Mouse (Mus musculus) midbrain, embryonic 11.5 days (tissue): ENCODE results near the gene Clec16a. TPM values are rescaled to one million over a fixed set of nuclear protein-coding genes. Genes with fewer than 3 reads are reported as not detected.

Experiments used
- ATAC-seq: fragments of 200-750 bp; cut with Nextera tagmentation; 2 replicates; pipeline ENCODE4 v1.8.0; 2017; ENCODE audit warnings: moderate TSS enrichment, moderate library complexity; ENCODE audit not compliant: low FRiP score
- DNase-seq: peaks from one replicate; pipeline ENCODE4 v3.0.0; 2015; ENCODE audit warnings: low spot score; ENCODE audit errors: missing footprints
- H3K27ac ChIP-seq: fragments of 300-500 bp; sonication (generic); 2 replicates; pipeline ENCODE4 v1.5.1; 2014; ENCODE audit warnings: low read depth, low read length
- H3K27me3 ChIP-seq: fragments of 300-500 bp; sonication (generic); 2 replicates; pipeline ENCODE4 v1.6.1; 2014; ENCODE audit warnings: mild to moderate bottlenecking, low read length, moderate library complexity, mixed read lengths; ENCODE audit not compliant: control insufficient read depth, insufficient read depth
- H3K36me3 ChIP-seq: fragments of 300-500 bp; sonication (generic); 2 replicates; pipeline ENCODE4 v1.6.1; 2014; ENCODE audit warnings: mild to moderate bottlenecking, low read length, moderate library complexity, mixed read lengths; ENCODE audit not compliant: control insufficient read depth, insufficient read depth
- H3K4me1 ChIP-seq: fragments of 300-500 bp; sonication (generic); 2 replicates; pipeline ENCODE4 v1.6.1; 2014; ENCODE audit warnings: low read length; ENCODE audit not compliant: control insufficient read depth, insufficient read depth
- H3K4me2 ChIP-seq: fragments of 300-500 bp; sonication (generic); 2 replicates; pipeline ENCODE4 v1.6.1; 2014; ENCODE audit warnings: mild to moderate bottlenecking, moderate library complexity
- H3K4me3 ChIP-seq: fragments of 300-500 bp; sonication (generic); 2 replicates; pipeline ENCODE4 v1.5.1; 2014; ENCODE audit warnings: low read depth, low read length
- H3K9ac ChIP-seq: fragments of 300-500 bp; sonication (generic); 2 replicates; pipeline ENCODE4 v1.6.1; 2014; ENCODE audit warnings: low read length
- H3K9me3 ChIP-seq: fragments of 300-500 bp; sonication (generic); 2 replicates; pipeline ENCODE4 v1.6.1; 2016; ENCODE audit warnings: low read length; ENCODE audit not compliant: control insufficient read depth
- WGBS: fragments of 180-500 bp; shearing (Covaris S2); extraction: QIAGEN DNeasy Blood & Tissue Kit; methylation state at CpG from one replicate; pipeline ENCODE4 v1.1.7; 2014; 5-methylcytosine and 5-hydroxymethylcytosine counted together
- polyA plus RNA-seq: library from polyadenylated mRNA; unstranded; fragments of >200 nt; fragmentation: Nextera tagmentation; extraction: Ambion mirVana; gene quantifications from 2 replicates; pipeline ENCODE4 v1.2.1, GENCODE M21; 2014

Gene Clec16a
- polyA plus RNA-seq, 1 experiment from 2014 or later, result 41.2 TPM

DNA sequence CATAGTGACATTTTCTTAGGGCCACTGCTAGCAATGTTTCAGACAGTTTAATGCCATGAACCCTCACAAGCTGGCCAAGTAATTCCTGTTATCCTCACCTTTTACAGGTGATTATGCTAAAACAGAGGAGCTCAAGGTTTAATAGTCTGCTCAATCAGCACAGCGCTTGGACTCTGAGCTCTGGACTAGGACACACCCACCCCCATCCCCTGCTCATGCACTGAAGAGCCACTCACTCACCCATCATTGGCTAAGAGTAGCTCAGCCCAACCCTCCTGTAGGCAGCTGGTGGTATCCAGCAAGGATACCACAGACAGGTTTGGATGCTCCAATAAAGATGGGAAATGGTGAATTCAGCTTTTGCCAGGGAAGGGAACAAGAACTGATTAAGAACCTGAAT lies 111.8 kb downstream of the Clec16a start:
- no peak for DNase-seq
- no peaks in the 10 kb centered on the region for H3K9me3 ChIP-seq
- no peaks in the 10 kb centered on the region for H3K27me3 ChIP-seq
- ATAC-seq, result no peak
- no peaks in the 10 kb centered on the region for H3K36me3 ChIP-seq
- 68% methylated on average over 1 of the region's 1 CpGs for WGBS
- peaks cover 5% of the 10 kb centered on the region; the same call in 1 of the 2 replicates for H3K4me1 ChIP-seq
- no peak overlapping the region for H3K27ac ChIP-seq
- H3K4me2 ChIP-seq, result no peak overlapping the region
- no peak overlapping the region for H3K4me3 ChIP-seq
- H3K9ac ChIP-seq, result no peak overlapping the region

DNA sequence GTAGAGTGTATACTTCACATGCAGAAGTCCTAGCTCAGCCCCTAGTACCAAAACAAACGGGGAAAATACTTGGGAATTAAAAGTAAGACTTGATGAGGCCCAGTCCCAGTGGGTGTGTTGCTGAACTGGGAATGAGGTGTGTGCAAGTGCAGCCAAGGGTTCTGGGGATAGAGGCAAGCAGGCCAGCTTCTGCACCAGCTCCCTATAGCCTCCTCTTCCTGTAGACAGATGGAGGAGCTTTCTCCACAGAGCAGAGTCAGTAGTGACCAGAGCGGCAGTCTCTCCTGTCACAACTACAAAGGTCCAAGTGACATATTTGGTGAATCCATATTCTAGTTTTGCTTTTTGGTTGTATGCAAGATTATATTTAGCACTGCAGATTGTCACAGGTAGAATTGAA lies 114.1 kb downstream of the Clec16a start:
- no peak overlapping the region for H3K4me2 ChIP-seq
- H3K4me3 ChIP-seq, result no peak overlapping the region
- no peaks in the 10 kb centered on the region for H3K9me3 ChIP-seq
- H3K36me3 ChIP-seq, result no peaks in the 10 kb centered on the region
- WGBS, result 83% methylated on average over 2 of the region's 2 CpGs
- H3K27ac ChIP-seq, result no peak overlapping the region
- no peak overlapping the region for H3K9ac ChIP-seq
- no peaks in the 10 kb centered on the region for H3K27me3 ChIP-seq
- H3K4me1 ChIP-seq, result peaks cover 5% of the 10 kb centered on the region; the same call in 1 of the 2 replicates
- no peak for DNase-seq
- ATAC-seq, result no peak

DNA sequence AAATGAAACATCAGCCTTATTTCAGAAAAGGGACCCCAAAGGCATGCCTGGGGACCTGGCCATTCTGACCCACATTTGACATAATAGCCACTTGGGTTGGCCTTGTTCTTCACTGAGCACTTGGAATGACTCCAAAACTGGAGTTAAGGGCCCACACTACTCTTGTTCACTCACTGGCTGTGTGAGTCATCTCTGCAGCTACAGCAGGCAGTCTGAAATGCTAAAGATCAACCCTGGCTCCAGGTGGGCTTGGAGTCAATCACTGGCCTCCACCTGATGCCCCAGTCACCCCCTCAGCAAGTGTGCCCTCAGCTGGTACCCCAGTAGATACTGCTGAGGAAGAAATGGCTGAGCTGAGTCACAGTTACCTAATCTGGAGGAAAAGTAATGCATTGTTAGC lies 115.4 kb downstream of the Clec16a start:
- H3K27ac ChIP-seq, result no peak overlapping the region
- H3K4me2 ChIP-seq, result no peak overlapping the region
- ATAC-seq, result no peak

DNA sequence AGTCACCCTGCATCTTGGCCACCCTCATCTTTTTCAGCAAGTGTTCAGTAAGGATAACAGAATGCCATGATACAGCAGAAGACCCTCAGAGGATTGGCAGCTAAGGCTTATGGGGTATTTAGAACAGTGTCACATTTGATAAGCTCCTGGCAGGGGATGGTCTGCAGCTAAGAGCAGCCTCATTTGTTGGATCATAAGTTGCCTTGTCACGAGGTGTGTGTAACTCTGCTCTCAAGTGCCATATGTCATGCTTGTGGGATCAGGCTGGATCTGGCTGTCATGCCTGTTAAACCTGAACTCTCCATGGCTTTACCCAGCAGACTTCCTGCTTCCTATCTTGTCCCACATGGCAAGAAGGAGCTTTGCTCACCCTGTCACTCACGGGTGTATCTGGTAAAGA lies 116.2 kb downstream of the Clec16a start:
- no peaks in the 10 kb centered on the region for H3K9me3 ChIP-seq
- WGBS, result 68% methylated on average over 2 of the region's 2 CpGs
- H3K27me3 ChIP-seq, result no peaks in the 10 kb centered on the region
- no peak for DNase-seq
- ATAC-seq, result no peak
- H3K4me3 ChIP-seq, result no peak overlapping the region
- no peak overlapping the region for H3K9ac ChIP-seq
- H3K27ac ChIP-seq, result no peak overlapping the region
- no peaks in the 10 kb centered on the region for H3K36me3 ChIP-seq
- H3K4me2 ChIP-seq, result no peak overlapping the region
- H3K4me1 ChIP-seq, result peaks cover 5% of the 10 kb centered on the region; the same call in 1 of the 2 replicates

More for the DNA sequence above, 115.4 kb downstream of the Clec16a start:
- Histone ChIP-seq H3K9ac (no peak overlapping the region), H3K36me3 (no peaks in the 10 kb centered on the region), H3K27me3 (no peaks in the 10 kb centered on the region), H3K9me3 (no peaks in the 10 kb centered on the region), H3K4me1 (peaks cover 5% of the 10 kb centered on the region; the same call in 1 of the 2 replicates), H3K4me3 (no peak overlapping the region)
- DNase-seq, result no peak

DNA sequence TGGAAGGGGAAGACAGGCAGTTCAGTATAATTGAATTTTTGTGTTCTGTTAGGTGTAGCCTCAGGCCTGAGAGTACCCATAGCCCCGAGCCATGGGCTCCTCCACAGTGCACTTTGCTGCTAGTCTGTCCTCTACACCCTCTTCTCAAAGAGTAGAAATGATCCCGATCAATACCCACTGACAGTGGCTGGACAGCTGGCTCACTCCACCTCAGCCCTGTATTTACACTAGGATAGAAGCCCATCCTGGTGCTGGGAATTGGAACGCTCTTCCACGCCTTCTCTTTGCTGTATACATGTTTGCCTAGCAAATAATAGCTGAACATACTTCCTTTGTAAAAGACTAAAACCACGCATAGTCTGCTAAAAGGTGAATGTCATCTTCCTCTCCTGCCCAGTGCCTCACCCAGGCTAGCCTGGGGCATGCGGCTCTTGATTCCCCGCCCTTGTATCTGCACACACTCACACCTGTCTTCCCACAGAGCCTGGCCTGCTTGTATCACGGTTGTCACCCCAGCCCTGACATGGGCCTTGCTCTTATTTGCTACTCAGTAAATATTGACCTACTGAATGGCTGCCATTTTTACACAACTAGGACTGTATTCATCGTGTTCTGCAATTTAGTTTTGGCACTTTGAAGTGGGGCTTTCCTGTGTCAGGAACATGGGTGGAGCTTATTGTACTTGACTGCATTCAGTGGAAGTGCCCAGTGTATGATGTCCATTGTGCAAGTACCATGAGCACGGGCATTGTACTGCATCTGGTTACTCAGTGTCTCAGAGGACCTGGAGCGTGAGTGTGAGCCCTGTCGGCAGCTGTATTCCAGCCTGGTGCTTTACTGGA lies 119.0 kb downstream of the Clec16a start:
- Histone ChIP-seq H3K27me3 (no peaks in the 10 kb centered on the region), H3K36me3 (no peaks in the 10 kb centered on the region), H3K4me3 (no peak overlapping the region), H3K9ac (no peak overlapping the region), H3K27ac (no peak overlapping the region), H3K9me3 (no peaks in the 10 kb centered on the region), H3K4me1 (no peaks in the 10 kb centered on the region; the same call in 1 of the 2 replicates), H3K4me2 (no peak overlapping the region)
- ATAC-seq, result no peak
- WGBS, result 85% methylated on average over 12 of the region's 12 CpGs
- no peak for DNase-seq

DNA sequence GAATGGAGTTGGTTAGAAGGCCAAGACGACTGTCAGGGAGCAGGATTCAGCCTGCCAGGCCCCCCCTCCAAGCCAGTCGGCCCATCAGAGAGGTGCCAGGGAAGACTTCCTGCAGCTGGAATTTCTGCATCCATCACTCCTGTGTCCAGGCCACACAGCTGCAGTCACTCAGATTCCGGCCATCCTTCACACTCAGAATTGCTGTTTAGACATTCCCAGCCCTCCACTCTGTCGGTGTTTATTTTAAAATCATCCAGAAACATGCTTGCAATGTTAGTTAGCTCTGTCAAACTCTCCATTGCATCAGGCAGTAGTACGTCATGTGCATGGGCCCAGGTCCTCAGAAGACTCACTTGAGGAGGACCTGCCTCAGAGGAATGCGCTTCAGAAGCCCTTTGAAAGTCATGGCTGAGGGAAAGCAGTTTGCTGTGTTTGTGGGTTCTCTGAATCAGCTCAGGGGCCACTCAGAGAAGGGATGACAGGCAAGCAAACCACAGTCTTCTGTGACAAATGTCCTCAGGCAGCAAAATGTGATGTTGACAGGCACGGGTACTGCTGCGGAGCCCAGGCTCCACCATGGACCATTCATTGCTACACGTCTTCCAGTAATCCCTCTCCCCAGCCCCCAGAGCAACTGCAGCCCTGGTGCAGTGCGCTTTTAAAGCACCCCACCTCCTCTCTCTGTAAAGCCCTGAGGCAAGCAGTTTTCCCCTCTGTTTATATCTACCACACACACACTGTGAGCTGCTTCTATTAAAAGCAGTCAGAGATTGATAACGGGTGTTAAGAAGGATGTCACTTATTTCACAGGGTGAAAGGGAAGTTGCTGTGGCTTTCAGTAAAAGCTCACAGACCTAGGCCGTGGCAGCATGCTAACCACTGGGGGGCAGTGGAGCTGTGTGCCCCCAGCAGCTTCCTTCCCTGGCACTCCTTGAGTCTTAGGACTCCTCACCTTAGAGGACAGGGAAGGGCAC lies 120.1 kb downstream of the Clec16a start:
- no peaks in the 10 kb centered on the region; the same call in 1 of the 2 replicates for H3K4me1 ChIP-seq
- no peak overlapping the region for H3K4me2 ChIP-seq
- H3K27me3 ChIP-seq, result no peaks in the 10 kb centered on the region
- no peak overlapping the region for H3K27ac ChIP-seq
- no peak overlapping the region for H3K4me3 ChIP-seq
- no peak overlapping the region for H3K9ac ChIP-seq
- WGBS, result 73% methylated on average over 12 of the region's 12 CpGs
- DNase-seq (no peak), ATAC-seq (no peak)
- H3K9me3 ChIP-seq, result no peaks in the 10 kb centered on the region
- no peaks in the 10 kb centered on the region for H3K36me3 ChIP-seq

DNA sequence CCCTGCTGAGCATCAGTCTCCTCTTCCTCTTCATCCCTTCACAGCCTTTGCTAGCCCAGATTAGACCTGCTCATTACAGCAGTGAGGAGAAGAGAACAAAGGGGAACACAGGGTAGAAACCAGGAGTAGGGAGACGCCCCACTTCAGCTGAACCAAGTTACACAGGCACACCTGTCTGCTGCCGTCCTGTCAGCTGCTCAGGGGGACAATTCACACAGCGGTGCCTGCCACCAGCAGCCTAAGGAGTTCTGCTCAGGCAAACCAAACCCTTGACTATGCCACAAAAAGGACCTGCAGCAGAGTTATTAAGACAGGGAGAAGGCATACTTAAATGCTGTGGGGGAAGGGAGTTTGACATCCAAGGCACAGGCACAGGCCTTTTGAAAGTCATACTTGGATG lies 121.6 kb downstream of the Clec16a start:
- Histone ChIP-seq H3K4me3 (no peak overlapping the region), H3K9ac (no peak overlapping the region), H3K9me3 (no peaks in the 10 kb centered on the region), H3K4me1 (no peaks in the 10 kb centered on the region; the same call in 1 of the 2 replicates), H3K36me3 (no peaks in the 10 kb centered on the region), H3K27me3 (no peaks in the 10 kb centered on the region), H3K4me2 (no peak overlapping the region), H3K27ac (no peak overlapping the region)
- WGBS, result 77% methylated on average over 3 of the region's 3 CpGs
- ATAC-seq (no peak), DNase-seq (no peak)

DNA sequence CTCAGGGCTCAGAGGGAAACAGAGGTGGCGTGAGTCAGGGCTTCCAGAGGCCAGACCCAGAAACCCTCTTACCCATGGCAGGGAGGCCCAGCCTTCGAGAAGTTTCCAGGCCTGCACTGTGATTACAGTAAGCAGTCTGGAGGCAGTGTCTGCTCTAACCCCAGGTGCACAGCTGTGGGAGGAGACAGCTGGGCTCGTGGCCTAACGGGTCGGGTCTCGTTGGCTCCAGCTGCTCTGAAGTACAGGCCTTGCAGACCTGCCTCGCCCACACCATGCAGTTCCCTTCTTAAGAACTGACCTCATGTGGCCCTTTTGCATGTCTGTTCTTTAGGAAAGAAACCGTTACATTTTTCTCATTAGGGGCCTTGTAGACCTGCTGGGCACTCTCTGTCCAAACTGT lies 123.3 kb downstream of the Clec16a start:
- Histone ChIP-seq H3K4me2 (no peak overlapping the region), H3K4me3 (no peak overlapping the region), H3K4me1 (no peaks in the 10 kb centered on the region; the same call in 1 of the 2 replicates), H3K27ac (no peak overlapping the region), H3K9me3 (no peaks in the 10 kb centered on the region), H3K9ac (no peak overlapping the region), H3K36me3 (no peaks in the 10 kb centered on the region), H3K27me3 (no peaks in the 10 kb centered on the region)
- 76% methylated on average over 8 of the region's 8 CpGs for WGBS
- DNase-seq, result no peak
- no peak for ATAC-seq
